ENCODE assay signal across 24 mouse cellular contexts in the genomic region with DNA sequence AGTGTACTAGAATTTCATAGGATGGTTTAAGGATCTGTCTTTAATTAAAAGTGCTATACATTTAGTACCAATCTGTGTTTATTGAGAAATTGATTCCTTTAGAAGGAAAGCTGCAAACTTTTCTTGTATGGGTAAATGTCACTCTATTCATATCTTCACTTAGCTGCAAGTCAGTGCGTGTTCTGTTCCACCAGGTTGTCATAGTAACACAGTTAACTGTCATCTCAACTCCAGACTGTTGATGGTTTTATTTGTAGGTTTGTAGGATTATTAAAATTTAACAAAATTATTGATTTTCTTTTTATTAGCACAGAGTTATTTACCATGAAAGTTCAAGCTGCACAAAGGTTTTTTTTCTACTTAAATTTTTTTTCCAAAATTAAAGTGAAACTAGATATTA. TPM values are rescaled to one million over a fixed set of nuclear protein-coding genes. Genes with fewer than 3 reads are reported as not detected.
DNase-seq lines count a peak whose midpoint lies in the region; ATAC-seq and TF ChIP-seq lines count a peak whose summit lies in the region.
"Had no signal": no experiment of that assay in that cellular context is flagged by ENCODE, and none has a peak within 500 bp of the region (broad histone marks: within the 10 kb centered on the region; RNA-seq: fewer than 3 reads in every experiment).

No protein-coding gene starts in this region.

- H3K27ac ChIP-seq in forebrain, postnatal 0 days (ENCODE audit: low read depth, low read length), result no peak overlapping the region
- no peak overlapping the region for H3K27ac ChIP-seq in forebrain, embryonic 12.5 days
- H3K27ac ChIP-seq: forebrain, embryonic 13.5 days; heart, embryonic 15.5 days; hindbrain, embryonic 10.5 days; hindbrain, embryonic 13.5 days; intestine, embryonic 15.5 days had no signal

- no peaks in the 10 kb centered on the region for H3K4me1 ChIP-seq in forebrain, postnatal 0 days (ENCODE audit: insufficient read depth)
- no peaks in the 10 kb centered on the region for H3K4me1 ChIP-seq in forebrain, embryonic 12.5 days
- H3K4me1 ChIP-seq: forebrain, embryonic 13.5 days; heart, embryonic 15.5 days; hindbrain, embryonic 10.5 days; hindbrain, embryonic 13.5 days; intestine, embryonic 15.5 days had no signal

- H3K36me3 ChIP-seq in forebrain, postnatal 0 days (ENCODE audit: insufficient read depth), result peaks cover 12% of the 10 kb centered on the region
- H3K36me3 ChIP-seq in forebrain, embryonic 12.5 days (replicated peaks), result peaks cover 22% of the 10 kb centered on the region

- H3K27me3 ChIP-seq in forebrain, postnatal 0 days (ENCODE audit: insufficient read depth, low read length), result no peaks in the 10 kb centered on the region
- H3K27me3 ChIP-seq in forebrain, embryonic 12.5 days, result no peaks in the 10 kb centered on the region
- H3K27me3 ChIP-seq: forebrain, embryonic 13.5 days; heart, embryonic 12.5 days; heart, embryonic 15.5 days; hindbrain, embryonic 13.5 days; intestine, embryonic 15.5 days had no signal

- ATAC-seq in forebrain, postnatal 0 days, result peak; percentile 81
- ATAC-seq in forebrain, embryonic 12.5 days (ENCODE audit: low FRiP score), result no peak
- ATAC-seq: CD4-positive, CD25-positive, alpha-beta regulatory T cell, adult 4 months; forebrain, embryonic 13.5 days; hindbrain, embryonic 16.5 days; intestine, embryonic 15.5 days had no signal

- H3K4me2 ChIP-seq in forebrain, postnatal 0 days (ENCODE audit: low read depth), result no peak overlapping the region
- no peak overlapping the region for H3K4me2 ChIP-seq in forebrain, embryonic 12.5 days
- H3K4me2 ChIP-seq: forebrain, embryonic 13.5 days; heart, embryonic 12.5 days; heart, embryonic 15.5 days; hindbrain, embryonic 13.5 days; intestine, embryonic 15.5 days had no signal

- DNase-seq in forebrain, postnatal 0 days, result no peak
- peak; percentile 20 for DNase-seq in layer of hippocampus, adult 9-11 months
- DNase-seq in layer of hippocampus, adult 9-10 months (ENCODE audit: low spot score), result no peak
- DNase-seq in brain, adult 2 months (ENCODE audit: low read depth, low spot score), result peak; percentile 60
- peak; percentile 23 for DNase-seq in brain, embryonic 14.5 days (ENCODE audit: low read depth)
- no peak for DNase-seq in right cerebral cortex, postnatal 14 days
- DNase-seq: adrenal gland, adult 2 months; adrenal gland, postnatal 14 days; cerebellum, adult 18-20 months; cerebellum, adult 9-10 months; cerebellum, postnatal 14 days; gastrocnemius, postnatal 10 days; gastrocnemius, postnatal 36 days; heart, postnatal 10 days; heart, postnatal 36 days had no signal

- WGBS in forebrain, postnatal 0 days, result 23% methylated on average over 1 of the region's 1 CpGs
- WGBS in forebrain, embryonic 12.5 days, result 68% methylated on average over 1 of the region's 1 CpGs

- TF ChIP-seq CTCF in forebrain, postnatal 0 days (IDR thresholded peaks at IDR 0.05; ENCODE audit: low read depth), result no peak
- TF ChIP-seq CTCF in brain, embryonic 14.5 days (IDR thresholded peaks at IDR 0.05; ENCODE audit: borderline replicate concordance, extremely low read depth, insufficient read depth, insufficient read length), result no peak

- no peaks in the 10 kb centered on the region for H3K9me3 ChIP-seq in forebrain, postnatal 0 days (ENCODE audit: low read length)
- peaks cover 7% of the 10 kb centered on the region; the same call in 1 of the 2 replicates for H3K9me3 ChIP-seq in forebrain, embryonic 12.5 days
- H3K9me3 ChIP-seq: heart, embryonic 12.5 days; heart, embryonic 15.5 days; hindbrain, embryonic 13.5 days; intestine, embryonic 15.5 days had no signal

- H3K9ac ChIP-seq in forebrain, postnatal 0 days, result no peak overlapping the region
- H3K9ac ChIP-seq in forebrain, embryonic 12.5 days, result no peak overlapping the region
- H3K9ac ChIP-seq: forebrain, embryonic 13.5 days; heart, embryonic 12.5 days; heart, embryonic 15.5 days; hindbrain, embryonic 13.5 days; intestine, embryonic 15.5 days had no signal

- H3K4me3 ChIP-seq in forebrain, postnatal 0 days (ENCODE audit: low read depth, low read length), result no peak overlapping the region
- H3K4me3 ChIP-seq in forebrain, embryonic 12.5 days (replicated peaks), result no peak overlapping the region
- H3K4me3 ChIP-seq: forebrain, embryonic 13.5 days; heart, embryonic 12.5 days; heart, embryonic 15.5 days; hindbrain, embryonic 10.5 days; hindbrain, embryonic 13.5 days; intestine, embryonic 15.5 days had no signal

- no peak for TF ChIP-seq POLR2A in brain, embryonic 14.5 days (IDR thresholded peaks at IDR 0.05; ENCODE audit: borderline replicate concordance, extremely low read depth, insufficient read depth, insufficient read length, poor library complexity, severe bottlenecking)

RNA-seq across cellular contexts. Expression of a gene that starts 19.5 kb away (rescaled TPM):
- total RNA-seq in forebrain, postnatal 0 days (2014; rRNA removed), result 131 and 137 TPM in 2 replicates
- 102 and 105 TPM in 2 replicates for polyA plus RNA-seq in forebrain, postnatal 0 days (2015; fragmentation: Nextera tagmentation; extraction: Ambion mirVana)
- polyA plus RNA-seq in forebrain, embryonic 12.5 days (2016; fragmentation: Nextera tagmentation; extraction: Ambion mirVana), result 95.8 and 96.2 TPM in 2 replicates
- 63.3 and 76.9 TPM in 2 replicates for polyA plus RNA-seq in brain, embryonic 14.5 days (2012; rRNA removed)

Comparison
In these comparisons a context has a peak if more than half of its experiments do, and no peak if none do; other contexts are left out.
1. DNase-seq: peak in layer of hippocampus, adult 9-11 months (single experiment), brain, adult 2 months (single experiment) and brain, embryonic 14.5 days (single experiment); none in forebrain, postnatal 0 days (single experiment), layer of hippocampus, adult 9-10 months (single experiment) and right cerebral cortex, postnatal 14 days (single experiment).